Mouse (Mus musculus): ENCODE data around the gene Prrc2c.
"Not testable (repeated sequence)": the region's sequence is repeated elsewhere in the genome, so short reads cannot be mapped to it uniquely, and the experiment has no call there.

Gene Prrc2c

GRCm38 (mm10) chr1:162740401-162740835, at the start of gene Prrc2c:
TSS of gene Prrc2c (minus strand) at chr1:162740556.
- H3K36me3 ChIP-seq (ENCODE audit: insufficient read depth, low read length): peaks cover 21% of the 10 kb centered on the region; the same call in 1 of the 2 replicates
- peaks cover 38% of the 10 kb centered on the region for H3K4me1 ChIP-seq (replicated peaks; ENCODE audit: low read depth, low read length)
- H3K4me3 ChIP-seq (replicated peaks; ENCODE audit: low read length): peak within 1 kb of the TSS; percentile 98
- no peak for TF ChIP-seq NANOG (IDR thresholded peaks at IDR 0.05; ENCODE audit: borderline replicate concordance, low read length)
- no peak for TF ChIP-seq POU5F1 (IDR thresholded peaks at IDR 0.05; ENCODE audit: borderline replicate concordance, low read length)
- no peak for TF ChIP-seq CTCF (conservative IDR thresholded peaks at IDR 0.05; ENCODE audit: low read length)
- H3K27me3 ChIP-seq (ENCODE audit: insufficient read depth, low read length): 0 out of 2 replicates have a peak, but pooled peaks cover 5% of the 10 kb centered on the region
- H3K9me3 ChIP-seq (ENCODE audit: low read length): no peaks in the 10 kb centered on the region

DNA sequence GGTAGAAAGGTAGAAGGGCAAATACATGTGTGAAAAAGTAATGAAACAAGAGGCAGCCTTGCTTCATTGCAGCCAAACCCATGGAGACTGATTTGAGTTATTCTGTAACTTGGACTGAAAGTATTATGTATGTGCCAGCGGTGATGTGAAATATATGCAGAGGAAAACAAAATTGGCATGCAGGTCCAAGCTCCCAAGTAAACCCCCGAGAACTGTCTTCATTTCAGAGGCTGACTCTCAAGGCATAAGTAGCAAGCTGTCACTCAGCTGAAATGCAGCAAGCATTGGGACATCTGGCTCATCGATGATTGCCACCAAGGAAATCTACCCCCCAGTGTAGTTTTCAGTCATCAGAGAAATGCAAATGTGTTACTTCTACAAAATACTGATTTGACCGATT, 44.9 kb upstream of the Prrc2c start:
- Histone ChIP-seq H3K27me3 (ENCODE audit: insufficient read depth, low read length) (no peaks in the 10 kb centered on the region), H3K9me3 (ENCODE audit: low read length) (no peaks in the 10 kb centered on the region), H3K4me1 (replicated peaks; ENCODE audit: low read depth, low read length) (no peaks in the 10 kb centered on the region), H3K36me3 (ENCODE audit: insufficient read depth, low read length) (no peaks in the 10 kb centered on the region), H3K4me3 (replicated peaks; ENCODE audit: low read length) (no peak overlapping the region)
- no peak for TF ChIP-seq CTCF (conservative IDR thresholded peaks at IDR 0.05; ENCODE audit: low read length)
- no peak for TF ChIP-seq NANOG (IDR thresholded peaks at IDR 0.05; ENCODE audit: borderline replicate concordance, low read length)
- no peak for TF ChIP-seq POU5F1 (IDR thresholded peaks at IDR 0.05; ENCODE audit: borderline replicate concordance, low read length)

DNA sequence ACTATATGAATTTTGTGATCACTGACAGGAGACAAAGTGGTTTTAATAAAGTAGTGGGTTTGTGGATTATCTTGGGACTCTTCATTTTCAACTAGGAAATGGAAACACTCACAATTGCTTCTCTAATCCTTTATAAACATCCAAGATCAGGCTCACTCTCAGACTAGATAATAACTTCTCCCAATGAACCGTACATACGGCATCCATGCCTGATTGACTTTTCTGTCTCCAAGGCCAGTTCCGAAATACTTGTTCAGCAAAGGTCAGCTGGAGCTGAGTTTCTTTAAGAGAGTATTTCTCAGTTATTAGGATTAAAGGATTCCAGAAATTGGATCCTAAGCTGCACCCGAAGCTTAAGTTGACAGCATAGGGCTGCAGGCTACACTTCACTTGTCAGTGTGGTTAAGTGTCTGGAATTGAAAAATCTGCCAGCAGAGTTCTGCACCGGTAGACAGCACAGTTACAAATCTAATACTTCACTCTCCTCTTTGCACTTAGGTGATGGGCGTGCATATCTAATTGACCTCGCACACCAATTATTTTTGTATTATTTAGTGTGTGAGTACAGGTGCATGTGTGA, 43.4 kb upstream of the Prrc2c start:
- Histone ChIP-seq H3K4me3 (replicated peaks; ENCODE audit: low read length) (no peak overlapping the region), H3K27me3 (ENCODE audit: insufficient read depth, low read length) (no peaks in the 10 kb centered on the region), H3K36me3 (ENCODE audit: insufficient read depth, low read length) (no peaks in the 10 kb centered on the region), H3K4me1 (replicated peaks; ENCODE audit: low read depth, low read length) (no peaks in the 10 kb centered on the region), H3K9me3 (ENCODE audit: low read length) (no peaks in the 10 kb centered on the region)
- TF ChIP-seq POU5F1 (IDR thresholded peaks at IDR 0.05; ENCODE audit: borderline replicate concordance, low read length): no peak
- no peak for TF ChIP-seq NANOG (IDR thresholded peaks at IDR 0.05; ENCODE audit: borderline replicate concordance, low read length)
- TF ChIP-seq CTCF (conservative IDR thresholded peaks at IDR 0.05; ENCODE audit: low read length): no peak

GRCm38 (mm10) chr1:162781035-162781434, 40.7 kb upstream of the Prrc2c start:
- not testable (repeated sequence) for H3K4me1 ChIP-seq (replicated peaks; ENCODE audit: low read depth, low read length); H3K27me3 ChIP-seq (ENCODE audit: insufficient read depth, low read length); H3K9me3 ChIP-seq (ENCODE audit: low read length); H3K4me3 ChIP-seq (replicated peaks; ENCODE audit: low read length); H3K36me3 ChIP-seq (ENCODE audit: insufficient read depth, low read length)
- peak; percentile 24 for TF ChIP-seq CTCF (conservative IDR thresholded peaks at IDR 0.05; ENCODE audit: low read length)

DNA sequence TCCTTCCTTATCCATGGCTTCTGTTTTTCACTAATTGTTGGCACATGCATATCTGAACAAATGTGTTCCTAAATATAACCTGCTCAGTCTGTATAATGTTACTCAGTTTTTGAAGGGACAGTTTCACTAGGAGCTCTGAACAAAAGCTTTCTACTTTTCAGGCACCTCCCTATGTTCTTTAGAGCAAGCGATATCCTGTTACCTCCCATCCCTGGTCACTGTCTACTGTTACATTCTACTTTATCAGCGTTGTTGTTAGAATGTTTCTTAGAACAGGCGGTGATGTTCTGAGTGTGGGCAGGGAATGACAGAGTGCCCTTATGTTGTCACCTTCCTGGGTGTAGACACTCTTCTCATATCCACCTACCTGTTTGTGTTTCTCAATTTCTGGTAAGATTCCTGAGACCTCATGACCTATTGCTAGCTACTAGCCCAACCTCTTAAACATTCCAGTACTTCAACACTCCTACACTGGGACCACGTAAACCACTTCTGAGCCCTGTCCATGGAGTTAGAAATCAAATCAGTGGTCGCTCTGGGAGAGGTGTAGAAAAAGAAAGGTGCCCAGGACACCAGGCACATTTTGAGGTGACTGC, 37.7 kb upstream of the Prrc2c start:
- Histone ChIP-seq H3K27me3 (ENCODE audit: insufficient read depth, low read length) (no peaks in the 10 kb centered on the region), H3K9me3 (ENCODE audit: low read length) (no peaks in the 10 kb centered on the region), H3K4me3 (replicated peaks; ENCODE audit: low read length) (no peak overlapping the region), H3K36me3 (ENCODE audit: insufficient read depth, low read length) (no peaks in the 10 kb centered on the region), H3K4me1 (replicated peaks; ENCODE audit: low read depth, low read length) (no peaks in the 10 kb centered on the region)
- TF ChIP-seq NANOG (IDR thresholded peaks at IDR 0.05; ENCODE audit: borderline replicate concordance, low read length) (no peak), CTCF (conservative IDR thresholded peaks at IDR 0.05; ENCODE audit: low read length) (no peak), POU5F1 (IDR thresholded peaks at IDR 0.05; ENCODE audit: borderline replicate concordance, low read length) (no peak)

DNA sequence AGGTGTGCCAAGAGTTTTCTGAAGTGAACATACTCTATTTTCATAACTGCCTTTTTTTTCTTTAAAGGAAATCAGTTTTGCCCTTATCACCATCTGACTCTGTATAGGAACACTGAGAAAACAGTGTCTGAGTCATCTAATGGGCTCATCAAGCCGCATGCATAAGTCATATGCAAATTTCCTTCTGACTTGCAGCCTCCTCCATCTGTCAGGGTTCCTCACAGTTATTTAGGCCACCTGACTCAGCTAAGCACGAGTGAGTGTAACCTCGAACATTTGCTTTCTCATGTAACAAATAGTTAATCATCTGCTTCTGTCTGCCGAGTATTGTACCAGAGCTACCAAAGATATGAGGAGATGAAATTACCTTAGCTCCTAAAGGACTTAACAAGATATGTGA, 33.3 kb upstream of the Prrc2c start:
- Histone ChIP-seq H3K36me3 (ENCODE audit: insufficient read depth, low read length) (no peaks in the 10 kb centered on the region), H3K4me1 (replicated peaks; ENCODE audit: low read depth, low read length) (no peaks in the 10 kb centered on the region), H3K4me3 (replicated peaks; ENCODE audit: low read length) (no peak overlapping the region), H3K9me3 (ENCODE audit: low read length) (no peaks in the 10 kb centered on the region), H3K27me3 (ENCODE audit: insufficient read depth, low read length) (no peaks in the 10 kb centered on the region)
- TF ChIP-seq NANOG (IDR thresholded peaks at IDR 0.05; ENCODE audit: borderline replicate concordance, low read length) (no peak), POU5F1 (IDR thresholded peaks at IDR 0.05; ENCODE audit: borderline replicate concordance, low read length) (no peak), CTCF (conservative IDR thresholded peaks at IDR 0.05; ENCODE audit: low read length) (no peak)

- no peaks in the 10 kb centered on the region for H3K27me3 ChIP-seq (ENCODE audit: insufficient read depth, low read length)
- H3K4me3 ChIP-seq (replicated peaks; ENCODE audit: low read length): no peak overlapping the region
- H3K9me3 ChIP-seq (ENCODE audit: low read length): no peaks in the 10 kb centered on the region
- TF ChIP-seq POU5F1 (IDR thresholded peaks at IDR 0.05; ENCODE audit: borderline replicate concordance, low read length): no peak
- no peak for TF ChIP-seq NANOG (IDR thresholded peaks at IDR 0.05; ENCODE audit: borderline replicate concordance, low read length)
- TF ChIP-seq CTCF (conservative IDR thresholded peaks at IDR 0.05; ENCODE audit: low read length): no peak
- H3K4me1 ChIP-seq (replicated peaks; ENCODE audit: low read depth, low read length): no peaks in the 10 kb centered on the region
- no peaks in the 10 kb centered on the region for H3K36me3 ChIP-seq (ENCODE audit: insufficient read depth, low read length)
Measured at GRCm38 (mm10) chr1:162771617-162772360, 31.4 kb upstream of the Prrc2c start.

- Histone ChIP-seq H3K4me1 (replicated peaks; ENCODE audit: low read depth, low read length) (no peaks in the 10 kb centered on the region), H3K4me3 (replicated peaks; ENCODE audit: low read length) (no peak overlapping the region), H3K27me3 (ENCODE audit: insufficient read depth, low read length) (peaks cover 2% of the 10 kb centered on the region; the same call in 1 of the 2 replicates), H3K36me3 (ENCODE audit: insufficient read depth, low read length) (no peaks in the 10 kb centered on the region), H3K9me3 (ENCODE audit: low read length) (no peaks in the 10 kb centered on the region)
- TF ChIP-seq CTCF (conservative IDR thresholded peaks at IDR 0.05; ENCODE audit: low read length) (no peak), POU5F1 (IDR thresholded peaks at IDR 0.05; ENCODE audit: borderline replicate concordance, low read length) (no peak), NANOG (IDR thresholded peaks at IDR 0.05; ENCODE audit: borderline replicate concordance, low read length) (no peak)
Measured at GRCm38 (mm10) chr1:162752009-162752408, 11.7 kb upstream of the Prrc2c start.
